Mouse (Mus musculus): ENCODE measurements around the gene Sned1.
"Not testable (repeated sequence)": the region's sequence is repeated elsewhere in the genome, so short reads cannot be mapped to it uniquely, and the experiment has no call there.

The Sned1 gene

DNA sequence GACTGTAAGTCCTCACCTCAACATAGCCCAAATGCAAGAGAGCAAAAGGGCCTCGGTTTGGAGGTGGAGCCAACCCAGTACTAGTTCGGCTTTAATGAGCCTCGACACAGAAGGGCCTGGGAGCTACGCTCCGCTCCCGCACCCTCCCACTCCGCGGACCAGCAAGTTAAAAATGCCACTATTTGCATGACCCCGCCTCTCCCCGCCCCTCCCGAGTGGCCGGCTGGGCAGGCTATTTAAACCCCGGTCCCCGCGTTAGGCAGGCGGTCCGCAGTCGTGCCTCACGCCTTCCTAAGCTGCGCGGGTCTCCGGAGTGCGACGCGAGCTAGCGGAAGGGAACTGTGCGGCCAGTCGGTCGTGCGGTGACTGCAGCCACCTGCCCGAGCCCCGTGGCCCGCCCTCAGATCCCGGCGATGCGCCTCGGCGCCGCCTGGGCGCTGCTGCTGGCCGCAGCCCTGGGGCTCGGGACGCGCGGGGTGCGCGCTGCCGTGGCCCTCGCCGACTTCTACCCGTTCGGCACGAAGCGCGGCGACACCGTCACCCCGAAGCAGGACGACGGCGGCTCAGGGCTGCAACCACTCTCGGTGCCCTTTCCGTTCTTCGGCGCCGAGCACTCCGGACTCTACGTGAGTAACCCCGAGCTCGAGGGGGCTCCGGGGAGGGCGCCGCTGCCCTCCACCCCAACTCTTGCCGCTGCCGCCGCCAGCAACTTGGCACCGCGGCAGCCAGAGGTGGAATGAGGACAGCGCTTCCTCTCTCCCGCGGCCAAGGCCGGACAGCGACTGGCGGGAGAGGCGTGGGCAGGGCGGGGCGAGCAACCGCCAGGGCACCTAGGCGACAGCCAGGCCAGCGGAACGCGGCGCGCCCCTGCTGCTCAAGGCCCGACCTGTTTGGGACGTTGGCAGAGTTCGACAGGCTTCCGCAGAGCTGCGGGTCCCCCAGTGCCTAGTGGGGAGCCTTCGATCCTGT is at the start of gene Sned1:
TSS of gene Sned1 (plus strand) at position 266 of the 969 bp plus-strand sequence.
- peak; percentile 93 for DNase-seq

DNA sequence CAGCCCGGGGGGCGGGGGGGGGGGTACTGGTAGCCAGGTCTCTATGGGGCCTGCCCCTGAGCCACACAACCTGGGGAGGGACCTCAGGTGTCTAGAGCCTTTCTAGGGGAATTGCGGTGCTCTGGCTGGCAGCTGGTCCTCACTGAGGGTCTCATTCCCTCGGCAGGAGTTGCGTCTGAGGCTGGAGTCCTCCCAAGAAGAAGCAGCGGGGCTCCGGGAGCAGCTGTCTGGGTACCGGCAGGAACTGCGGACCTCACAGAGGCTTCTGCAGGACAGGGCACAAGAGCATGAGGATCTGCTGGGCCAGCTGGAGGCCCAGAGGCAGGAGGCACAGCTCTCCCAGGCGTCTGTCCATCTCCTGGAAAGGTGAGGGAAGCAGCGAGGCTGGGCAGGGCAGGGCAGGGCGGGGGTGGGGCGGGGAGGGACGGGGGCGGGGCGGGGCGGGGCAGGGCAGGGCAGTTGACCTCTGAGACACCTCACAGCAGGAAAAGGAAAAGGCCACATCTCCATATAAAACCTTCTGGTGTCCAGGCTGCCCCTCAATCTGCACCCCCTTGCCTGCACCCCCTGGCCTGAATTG is 44.8 kb upstream of the Sned1 start:
- no peak for DNase-seq

DNA sequence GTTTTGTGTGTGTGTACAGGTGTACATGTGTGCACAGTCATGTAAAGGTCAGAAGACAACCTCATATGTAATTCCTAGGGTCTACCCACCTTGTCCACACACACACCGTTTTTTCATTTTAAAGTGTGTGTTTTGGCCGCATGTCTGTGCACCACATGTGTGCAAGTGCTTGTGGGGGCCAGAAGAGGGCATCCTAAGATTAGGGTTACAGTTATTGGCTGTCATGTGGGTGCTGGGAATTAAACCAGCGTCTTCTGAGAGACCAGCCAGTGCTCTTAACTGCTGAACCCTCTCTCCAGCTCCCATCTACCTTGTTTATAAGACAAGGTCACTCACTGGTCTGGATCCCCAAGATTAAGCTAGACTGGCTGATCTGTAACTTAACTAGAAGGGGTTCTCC is 40.7 kb upstream of the Sned1 start:
- DNase-seq, result no peak

DNA sequence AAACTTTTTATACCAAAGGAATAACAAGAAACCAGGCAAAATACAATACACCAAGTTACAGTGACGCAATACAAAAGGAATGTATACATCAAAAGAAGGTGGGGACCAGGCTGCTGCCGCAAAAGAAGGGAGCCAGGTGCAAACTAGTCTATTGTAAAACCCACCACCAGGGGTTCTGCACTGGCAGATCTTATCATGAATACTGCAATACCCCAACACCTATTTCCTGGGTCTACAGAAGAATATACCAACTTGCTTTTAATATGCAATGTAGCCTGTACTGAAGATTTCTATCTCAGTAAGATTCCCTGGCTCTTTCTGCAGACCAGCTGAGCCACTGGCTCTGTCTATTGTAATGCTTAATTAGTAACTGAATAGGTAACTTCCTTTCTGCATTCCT is 38.2 kb upstream of the Sned1 start:
- DNase-seq, result not testable (repeated sequence)

DNA sequence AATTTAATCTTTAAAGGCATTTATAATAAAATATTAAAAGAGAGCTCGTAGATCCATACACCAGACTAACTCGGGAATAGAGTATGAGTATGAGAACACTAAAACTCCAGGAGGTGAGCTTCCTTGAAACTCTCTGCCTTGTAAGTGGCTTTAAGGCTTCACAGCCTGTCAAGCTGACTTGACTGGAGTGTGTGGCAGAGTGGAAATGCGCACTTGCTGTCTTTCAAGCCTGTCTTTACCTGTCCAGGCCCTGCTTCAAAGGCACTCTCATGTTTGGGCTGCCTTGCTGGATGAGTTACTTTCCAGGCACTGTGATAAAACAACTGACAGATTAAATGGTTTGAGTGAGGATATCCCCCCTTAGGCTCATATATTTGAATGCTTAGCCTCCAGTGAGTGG is 37.7 kb upstream of the Sned1 start:
- DNase-seq, result no peak

DNA sequence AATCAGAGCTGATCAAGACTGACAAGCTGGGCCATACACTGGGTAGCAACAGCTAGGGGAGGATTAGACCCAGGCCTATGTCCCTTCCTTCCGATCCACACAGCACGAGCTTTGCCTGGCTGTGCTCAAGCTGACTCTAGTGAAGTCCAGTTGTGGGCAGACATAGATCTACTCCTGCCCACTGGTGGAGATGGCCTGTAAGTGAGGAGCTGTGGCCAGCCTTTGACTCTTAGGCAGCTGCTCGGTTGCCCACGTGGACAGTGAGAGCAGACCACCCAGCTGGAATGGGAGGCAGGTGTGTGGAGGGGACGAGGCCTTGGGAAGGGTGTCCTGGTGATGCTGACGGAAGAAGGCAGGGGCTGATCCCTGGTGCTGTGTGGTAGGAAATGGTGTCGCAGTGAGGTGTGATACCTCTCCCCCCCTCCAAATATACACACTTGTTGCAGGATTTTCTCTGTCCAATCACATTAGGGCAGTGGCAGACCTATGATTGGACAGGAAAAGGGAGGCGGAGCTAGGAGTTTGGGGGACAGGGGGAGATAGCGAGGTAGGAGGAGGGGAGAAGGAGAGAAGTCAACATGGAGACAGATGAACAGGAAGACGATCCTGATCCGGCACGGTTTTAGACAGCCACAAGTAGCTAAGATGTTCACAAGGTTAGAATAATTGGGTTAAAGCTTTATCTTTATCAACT is 29.2 kb upstream of the Sned1 start:
- DNase-seq, result no peak

DNA sequence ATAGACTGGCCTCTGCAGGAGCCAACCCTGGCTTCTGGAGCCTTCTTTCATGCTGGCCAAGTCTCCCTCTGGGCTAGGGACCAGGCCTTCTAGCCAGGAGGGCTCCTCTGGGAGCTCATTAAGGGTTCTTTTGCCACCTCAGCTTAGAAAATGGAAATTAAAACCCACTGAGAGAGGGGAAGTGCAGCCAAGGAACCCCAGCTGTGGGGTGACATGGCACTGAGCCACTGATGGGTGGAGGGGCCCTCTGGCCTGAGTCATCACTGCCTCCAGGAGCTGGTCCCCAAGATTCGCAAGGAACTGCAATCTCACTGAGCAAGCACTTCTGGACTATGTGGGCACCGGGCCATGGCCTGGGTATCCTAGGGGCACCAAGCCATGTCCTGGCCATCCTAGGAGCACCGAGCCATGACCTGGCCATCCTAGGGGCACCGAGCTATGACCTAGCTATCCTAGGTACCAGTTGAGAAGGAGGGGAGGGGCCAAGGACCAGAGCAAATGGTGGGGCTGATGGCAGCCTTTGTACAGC is 28.0 kb upstream of the Sned1 start:
- no peak for DNase-seq

DNA sequence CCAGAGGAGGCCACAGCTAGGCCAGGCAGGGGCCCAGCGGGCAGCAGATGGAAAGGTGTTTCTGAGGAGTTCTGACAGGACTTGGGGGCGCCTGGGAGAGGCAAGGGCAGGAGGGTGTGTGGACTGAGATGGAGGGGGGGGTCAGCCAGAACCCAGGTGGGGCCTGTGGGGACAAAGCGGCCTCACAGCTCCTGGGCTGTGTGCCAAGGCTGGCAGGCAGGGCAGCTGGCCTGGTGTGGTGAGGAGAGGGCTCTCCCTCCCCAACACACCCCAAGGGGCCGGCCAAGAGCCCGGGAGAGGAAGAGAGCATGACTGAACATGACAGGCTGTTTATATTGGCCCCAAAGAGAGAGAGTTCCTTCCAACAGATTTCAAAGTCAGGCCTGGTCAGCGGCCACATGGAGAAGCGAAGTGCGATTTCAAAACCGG is 25.4 kb upstream of the Sned1 start:
- DNase-seq, result peak; percentile 78

DNA sequence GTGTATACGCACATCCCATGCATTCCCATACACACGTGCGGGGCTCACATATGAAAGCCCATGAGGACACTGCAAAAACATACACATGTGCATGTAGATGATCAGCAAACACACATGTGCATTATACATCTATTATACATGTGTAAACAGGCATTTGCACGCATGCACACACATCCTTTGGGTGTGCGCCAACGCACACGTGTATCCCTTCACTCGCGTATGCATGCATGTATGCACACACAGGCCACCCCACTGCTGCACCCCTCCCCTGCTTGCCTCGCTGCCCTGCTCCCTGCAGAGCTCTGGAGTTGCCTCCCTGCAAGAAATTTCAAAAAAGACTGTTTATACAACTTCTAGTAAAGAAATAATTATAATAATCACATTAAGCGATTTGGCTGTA is 24.6 kb upstream of the Sned1 start:
- DNase-seq, result no peak

DNA sequence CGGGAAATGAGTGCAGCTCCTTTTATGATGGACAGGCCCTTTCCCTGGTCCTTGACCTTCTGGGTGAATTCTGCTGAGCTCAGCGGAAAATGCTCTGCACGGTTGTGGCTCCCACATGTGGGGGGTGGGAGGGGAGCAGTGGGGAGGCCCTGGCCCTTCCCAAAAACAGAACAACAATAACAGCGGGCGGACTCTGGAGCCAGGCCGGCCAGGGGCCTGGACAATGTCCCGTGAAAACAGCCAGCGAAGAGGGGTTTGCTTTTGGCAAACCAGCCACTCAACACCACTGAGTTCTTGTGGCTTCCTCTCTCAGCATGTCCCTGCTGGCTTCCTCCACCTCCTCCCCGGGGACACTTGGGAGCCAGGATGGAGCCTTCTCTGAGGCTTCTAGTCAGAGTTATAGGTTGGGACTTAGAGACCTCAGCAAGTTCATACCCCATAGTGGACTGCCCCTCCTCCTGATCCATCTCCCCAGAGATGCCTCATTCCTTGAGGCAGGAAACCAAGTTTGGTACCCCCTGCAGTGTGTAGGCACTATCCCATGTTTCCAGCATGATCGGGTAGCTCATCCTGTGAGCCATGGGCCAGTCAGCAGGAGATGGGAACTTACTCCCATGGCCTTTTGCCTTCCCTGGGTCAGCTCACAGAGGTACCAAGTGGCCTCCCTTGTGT is 24.0 kb upstream of the Sned1 start:
- DNase-seq, result peak; percentile 48

DNA sequence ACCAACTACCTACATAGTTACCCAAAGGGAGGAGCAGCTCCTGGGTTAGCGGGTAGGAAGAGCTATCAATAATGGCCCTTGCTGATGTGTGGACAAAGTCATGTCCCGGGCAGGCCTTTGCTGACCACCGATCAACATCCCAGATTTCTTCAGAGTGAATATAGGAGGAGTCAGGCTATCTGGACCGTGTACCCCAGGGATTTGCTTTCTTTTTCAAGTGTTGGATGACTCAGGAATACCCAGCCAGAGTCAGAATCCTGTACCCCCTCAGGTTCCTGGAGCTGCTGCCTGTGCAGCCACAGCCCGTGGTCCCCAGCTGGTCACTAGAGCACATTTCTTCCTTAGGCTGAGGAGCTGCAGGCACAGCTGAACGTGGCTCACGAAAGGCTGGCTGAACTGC is 23.2 kb upstream of the Sned1 start:
- DNase-seq, result no peak

DNA sequence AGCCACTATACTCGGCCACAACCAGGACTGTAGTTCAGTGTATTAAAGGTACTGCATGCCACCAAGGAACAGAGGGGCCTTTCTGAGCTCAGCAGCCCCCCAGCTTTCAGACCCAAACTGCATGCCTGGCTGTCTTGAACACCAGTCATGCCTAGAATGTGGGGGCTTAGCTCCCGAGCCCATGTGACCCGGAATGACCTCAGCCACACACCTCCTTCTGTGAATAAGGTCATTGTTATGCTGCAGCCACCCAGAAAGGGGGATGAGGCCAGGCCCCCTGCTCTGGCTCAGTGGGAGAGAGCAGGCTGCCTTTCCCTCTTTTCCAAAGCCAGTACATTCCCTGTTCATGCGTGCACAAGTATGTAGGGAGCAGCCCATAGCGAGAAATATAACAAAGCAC is 21.0 kb upstream of the Sned1 start:
- DNase-seq, result no peak

DNA sequence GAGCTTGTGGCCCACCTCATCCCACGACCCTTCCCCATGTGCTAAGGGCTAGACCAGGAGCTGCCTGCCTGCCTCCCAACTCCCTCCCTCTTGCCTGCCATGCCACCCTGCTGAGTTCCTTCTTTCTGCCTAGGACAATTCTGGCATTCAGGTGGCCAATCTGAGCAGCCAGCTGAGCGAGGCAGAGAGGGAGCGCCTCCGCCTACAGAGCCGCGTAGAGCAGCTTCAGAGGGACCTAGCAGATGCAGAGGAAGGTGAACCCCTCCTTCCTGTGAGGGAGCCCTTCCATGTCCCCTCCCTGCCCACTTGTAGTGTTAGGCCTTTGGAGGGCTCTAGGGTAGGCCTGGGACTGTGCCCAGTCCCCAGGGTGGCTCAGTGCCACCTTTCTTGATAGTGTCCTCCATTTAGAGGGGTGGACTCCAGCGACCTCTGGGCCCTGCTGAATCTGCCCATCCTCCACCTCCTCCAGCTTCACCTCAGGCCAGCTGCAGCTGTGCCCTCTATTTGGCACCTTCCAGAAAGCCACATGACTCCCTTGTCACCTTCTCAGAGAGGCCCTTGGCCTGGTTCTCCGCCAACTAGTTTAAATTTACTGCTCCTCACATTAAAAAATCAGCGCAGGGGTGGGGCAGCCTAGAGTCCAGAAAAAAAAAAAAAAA is 18.7 kb upstream of the Sned1 start:
- DNase-seq, result no peak

DNA sequence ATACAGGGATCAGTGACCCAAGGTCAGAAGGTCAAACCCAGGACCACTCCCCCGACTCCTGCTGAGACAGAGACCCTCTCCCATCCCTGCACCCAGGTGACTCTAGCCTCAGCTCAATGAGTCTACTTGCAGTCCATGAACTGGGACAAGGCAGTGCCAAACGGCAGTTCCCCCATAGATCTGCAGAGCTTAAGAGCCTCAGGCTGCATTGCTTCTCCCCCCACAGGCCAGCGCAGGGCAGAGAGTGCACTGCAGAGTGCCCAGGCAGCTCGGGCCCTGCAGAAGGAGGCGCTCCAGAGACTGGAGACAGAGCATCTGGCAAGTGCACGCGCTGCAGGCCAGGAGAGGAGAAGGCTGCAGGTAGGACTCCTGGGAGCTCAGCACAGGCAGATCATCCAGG is 18.1 kb upstream of the Sned1 start:
- no peak for DNase-seq

DNA sequence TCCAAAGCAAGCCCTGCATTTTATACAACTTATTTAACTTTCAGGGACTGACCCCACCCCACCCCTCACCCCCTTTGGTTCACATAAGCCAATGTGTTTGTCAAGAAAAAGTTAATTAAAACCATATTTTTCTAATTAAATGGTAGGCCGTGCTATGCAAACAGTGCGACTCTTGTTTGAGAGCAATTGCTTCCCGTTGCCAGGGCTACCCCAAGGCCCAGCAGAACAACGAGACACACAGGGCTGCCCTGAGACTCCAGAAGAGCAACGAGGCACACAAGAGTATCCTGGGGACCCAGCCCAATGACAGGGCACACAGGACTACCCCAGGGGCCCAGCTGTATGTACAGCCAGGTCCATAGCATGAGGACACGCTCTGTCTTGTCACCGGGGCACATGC is 14.9 kb upstream of the Sned1 start:
- no peak for DNase-seq

DNA sequence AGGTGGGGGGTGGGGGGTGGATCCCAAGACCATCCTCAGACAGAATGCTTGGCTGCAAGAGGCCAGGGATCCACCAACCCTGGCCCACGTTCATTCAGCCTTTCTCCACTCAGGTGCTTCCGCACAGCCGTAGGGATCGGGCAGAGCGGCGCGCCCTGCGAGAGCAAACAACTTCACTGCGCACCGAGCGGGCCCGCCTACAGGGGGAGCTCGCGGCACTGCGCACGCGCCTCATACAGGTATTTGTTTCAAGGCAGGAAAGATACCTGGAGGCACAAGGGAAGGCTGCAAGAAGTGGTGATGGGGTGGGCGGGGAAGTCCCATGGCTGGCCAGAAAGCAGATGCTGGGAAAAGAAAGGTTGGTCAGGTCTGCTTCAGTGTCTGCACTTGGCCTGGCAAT is 11.7 kb upstream of the Sned1 start:
- peak; percentile 75 for DNase-seq

DNA sequence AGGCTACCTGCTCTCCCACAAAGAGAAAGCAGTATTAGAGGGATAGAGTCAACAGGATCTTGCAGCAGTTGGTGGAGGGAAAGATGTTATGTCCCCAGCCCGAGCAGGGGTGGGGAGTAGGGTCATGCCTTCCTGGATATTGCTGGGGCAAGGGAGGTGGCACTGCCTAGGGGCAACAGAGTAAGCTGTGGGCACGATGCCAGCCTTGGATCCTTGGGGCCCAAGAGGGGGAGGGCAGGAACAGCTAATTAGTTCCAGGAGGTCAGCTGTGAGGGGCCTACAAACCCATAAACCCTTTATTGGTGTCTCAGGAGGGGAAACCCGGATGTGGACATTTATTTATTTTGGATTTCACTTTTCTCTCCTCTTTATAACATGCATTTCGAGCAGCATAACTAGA is 10.4 kb upstream of the Sned1 start:
- no peak for DNase-seq

DNA sequence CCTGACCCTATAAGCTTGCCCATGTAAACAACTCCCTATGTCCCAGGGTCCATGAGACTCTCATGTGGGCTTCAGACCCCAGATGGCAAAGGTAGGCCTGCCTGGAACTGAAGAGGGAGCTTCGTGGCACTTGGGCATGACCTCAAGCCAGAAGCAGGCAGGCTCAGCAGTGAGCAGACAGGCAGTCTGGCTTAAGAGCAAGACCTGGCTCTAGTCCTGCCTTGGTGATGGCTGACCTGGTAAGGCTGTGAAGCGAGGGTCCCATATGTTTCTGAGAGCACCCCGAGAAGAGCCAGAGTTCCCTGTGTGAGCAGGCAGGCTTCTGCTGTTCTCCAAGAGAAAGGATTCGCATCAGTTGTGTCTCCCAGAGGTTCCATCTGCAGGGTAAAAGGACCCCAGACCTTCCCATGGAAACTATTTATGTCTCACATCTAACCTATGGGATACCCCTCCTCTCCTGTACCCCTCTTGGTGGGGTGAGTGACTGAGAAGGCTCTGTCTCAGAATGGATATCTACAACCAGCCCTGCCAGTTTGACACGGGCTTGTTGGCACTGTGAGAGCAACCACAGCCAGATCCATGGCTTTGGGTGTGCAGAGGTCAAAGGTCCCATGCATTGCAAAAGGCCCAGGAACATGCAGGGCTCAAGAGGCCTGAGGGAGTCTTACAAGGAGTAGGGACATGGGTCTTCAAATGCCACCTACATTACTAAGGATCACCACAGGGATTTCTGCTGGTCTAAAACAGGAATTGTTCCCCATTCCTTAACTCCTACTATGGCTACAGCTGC is 9.7 kb upstream of the Sned1 start:
- no peak for DNase-seq

DNA sequence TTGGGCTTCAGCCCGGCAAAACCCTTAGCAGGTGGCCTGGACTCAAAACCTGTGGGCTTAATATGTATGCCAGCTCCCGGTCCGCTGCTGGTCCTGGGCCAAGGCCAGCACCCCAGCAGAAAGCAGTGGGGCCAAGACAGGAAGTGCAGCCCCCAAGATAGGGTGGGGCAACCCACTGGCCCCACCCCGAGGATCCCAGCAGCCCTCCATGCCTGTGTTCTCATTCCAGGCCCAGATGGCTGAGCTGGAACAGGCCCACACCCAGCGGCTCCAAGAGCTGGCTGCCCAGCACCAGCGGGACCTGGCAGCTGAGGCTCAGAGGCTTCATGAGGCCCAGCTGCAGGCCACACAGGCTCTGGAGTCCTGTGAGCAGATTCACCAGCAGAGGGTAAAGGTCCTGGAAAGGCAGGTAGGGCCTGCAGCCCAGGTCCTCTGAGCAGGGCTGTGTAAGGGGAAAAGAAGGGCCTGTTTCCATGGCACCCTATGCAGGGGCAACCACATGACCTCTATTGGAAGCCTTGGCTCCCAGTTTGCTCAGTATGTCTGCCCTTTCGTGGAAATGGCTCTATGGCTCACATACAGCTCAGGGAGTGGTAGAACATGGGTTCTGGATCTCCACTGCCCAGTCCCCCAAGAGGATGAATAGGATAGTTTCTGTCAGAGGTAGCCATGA is 8.2 kb upstream of the Sned1 start:
- DNase-seq, result no peak

DNA sequence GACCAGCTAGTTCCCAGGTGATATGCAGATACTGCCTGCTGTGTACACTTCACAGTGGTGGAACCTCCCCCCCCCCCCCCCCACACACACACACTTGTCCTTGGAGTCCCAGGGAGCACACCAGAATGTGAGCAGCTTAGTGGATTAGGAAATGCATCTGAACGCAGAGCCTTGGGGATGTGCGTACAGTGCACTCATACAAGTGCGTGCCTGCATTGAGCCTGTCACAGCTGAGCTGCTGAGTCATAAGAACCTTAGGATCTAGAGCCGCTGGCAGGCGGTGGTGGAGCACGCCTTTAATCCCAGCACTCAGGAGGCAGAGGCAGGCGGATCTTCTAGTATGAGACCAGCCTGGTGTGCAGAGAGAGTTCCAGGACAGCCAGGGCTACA is 7.7 kb upstream of the Sned1 start:
- DNase-seq, result no peak

DNA sequence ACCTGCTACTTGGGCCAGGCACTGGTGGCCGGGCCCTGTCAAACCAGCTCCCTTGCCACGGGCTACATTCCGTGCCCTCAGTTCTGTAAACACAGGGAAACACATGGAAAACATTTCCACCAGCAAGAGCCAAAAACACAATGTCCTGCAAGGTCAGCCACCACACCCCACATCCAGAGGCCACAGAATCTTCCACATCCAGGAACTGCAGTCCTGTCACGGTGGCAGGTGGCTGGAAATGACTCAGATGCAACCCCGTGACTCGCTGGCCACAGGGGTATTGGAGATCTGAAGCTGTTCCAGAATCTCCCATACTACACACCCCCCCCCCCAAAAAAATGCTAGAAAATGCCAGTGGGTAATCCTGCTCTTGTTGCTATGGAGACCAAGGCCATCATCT is 6.4 kb upstream of the Sned1 start:
- DNase-seq, result no peak
